Mouse (Mus musculus) liver, embryonic 11.5 days (tissue): ENCODE results near the gene Slc25a12. TPM values are rescaled to one million over a fixed set of nuclear protein-coding genes. Genes with fewer than 3 reads are reported as not detected.
A peak's percentile ranks its signal among the peaks of the same experiment; 100 is the strongest.

Source experiments
- ATAC-seq: fragments of 200-750 bp; cut with Nextera tagmentation; replicated peaks from 2 replicates; pipeline ENCODE4 v1.8.0; 2017; ENCODE audit warnings: moderate number of reproducible peaks, mild to moderate bottlenecking, moderate TSS enrichment, moderate library complexity; ENCODE audit not compliant: low FRiP score
- DNase-seq: peaks from one replicate; pipeline ENCODE4 v3.0.0-alpha.2; 2017; ENCODE audit warnings: low spot score
- H3K27ac ChIP-seq: fragments of 300-500 bp; sonication (generic); 2 replicates; pipeline ENCODE4 v1.5.1; 2014; ENCODE audit warnings: mild to moderate bottlenecking, low read depth, low read length, control low read depth
- H3K27me3 ChIP-seq: fragments of 300-500 bp; sonication (generic); replicated peaks from 2 replicates; pipeline ENCODE4 v1.6.1; 2014; ENCODE audit warnings: low read length, mixed read lengths; ENCODE audit not compliant: control insufficient read depth, insufficient read depth
- H3K36me3 ChIP-seq: fragments of 300-500 bp; sonication (generic); 2 replicates; pipeline ENCODE4 v1.6.1; 2014; ENCODE audit warnings: mild to moderate bottlenecking, low read length, moderate library complexity, mixed read lengths; ENCODE audit not compliant: control insufficient read depth, insufficient read depth
- H3K4me1 ChIP-seq: fragments of 300-500 bp; sonication (generic); replicated peaks from 2 replicates; pipeline ENCODE4 v1.6.1; 2014; ENCODE audit warnings: low read length, mixed read lengths; ENCODE audit not compliant: control insufficient read depth, insufficient read depth
- H3K4me2 ChIP-seq: fragments of 300-500 bp; sonication (generic); 2 replicates; pipeline ENCODE4 v1.6.1; 2014; ENCODE audit warnings: mild to moderate bottlenecking, control low read depth, moderate library complexity
- H3K4me3 ChIP-seq: fragments of 300-500 bp; sonication (generic); 2 replicates; pipeline ENCODE4 v1.5.1; 2014; ENCODE audit warnings: low read depth, low read length, control low read depth
- H3K9ac ChIP-seq: fragments of 300-500 bp; sonication (generic); 2 replicates; pipeline ENCODE4 v1.6.1; 2014; ENCODE audit warnings: low read depth, low read length, control low read depth
- H3K9me3 ChIP-seq: fragments of 300-500 bp; sonication (generic); 2 replicates; pipeline ENCODE4 v1.6.1; 2016; ENCODE audit warnings: low read length, inconsistent platforms, mixed read lengths; ENCODE audit not compliant: control insufficient read depth
- WGBS: fragments of 180-500 bp; shearing (Covaris S2); extraction: QIAGEN DNeasy Blood & Tissue Kit; methylation state at CpG from one replicate; pipeline ENCODE4 v1.1.7; 2014; 5-methylcytosine and 5-hydroxymethylcytosine counted together
- polyA plus RNA-seq: library from polyadenylated mRNA; unstranded; fragments of >200 nt; fragmentation: Nextera tagmentation; extraction: Ambion mirVana; gene quantifications from 2 replicates; pipeline ENCODE4 v1.2.1, GENCODE M21; 2014

Gene Slc25a12
- polyA plus RNA-seq, 1 experiment from 2014 or later = 35.9 TPM

GRCm38 (mm10) chr2:71340126-71340525, 27.4 kb downstream of the Slc25a12 start:
- Histone ChIP-seq H3K36me3 (peaks cover 11% of the 10 kb centered on the region; the same call in 1 of the 2 replicates), H3K9ac (no peak overlapping the region), H3K4me2 (no peak overlapping the region), H3K4me1 (no peaks in the 10 kb centered on the region; the same call in 1 of the 2 replicates), H3K4me3 (no peak overlapping the region), H3K27ac (no peak overlapping the region), H3K27me3 (no peaks in the 10 kb centered on the region), H3K9me3 (peaks cover 2% of the 10 kb centered on the region; the same call in 1 of the 2 replicates)
- DNase-seq (no peak), ATAC-seq (no peak)
- 78% methylated on average over 5 of the region's 5 CpGs for WGBS

GRCm38 (mm10) chr2:71338145-71338796, 29.3 kb downstream of the Slc25a12 start:
- DNase-seq (no peak), ATAC-seq (0 out of 2 replicates have a peak, but pooled peaks have one; percentile 31)

GRCm38 (mm10) chr2:71336631-71337030, 30.9 kb downstream of the Slc25a12 start:
- DNase-seq (no peak), ATAC-seq (no peak)
- Histone ChIP-seq H3K9me3 (no peaks in the 10 kb centered on the region), H3K27me3 (no peaks in the 10 kb centered on the region), H3K27ac (no peak overlapping the region), H3K9ac (no peak overlapping the region), H3K4me2 (no peak overlapping the region), H3K4me3 (no peak overlapping the region), H3K36me3 (no peaks in the 10 kb centered on the region; the same call in 1 of the 2 replicates), H3K4me1 (no peaks in the 10 kb centered on the region; the same call in 1 of the 2 replicates)
- WGBS = 57% methylated on average over 6 of the region's 6 CpGs

More at GRCm38 (mm10) chr2:71338145-71338796, 29.3 kb downstream of the Slc25a12 start:
- Histone ChIP-seq H3K36me3 (peaks cover 4% of the 10 kb centered on the region; the same call in 1 of the 2 replicates), H3K4me2 (peak overlapping the region; percentile 50), H3K4me3 (no peak overlapping the region), H3K27me3 (no peaks in the 10 kb centered on the region), H3K4me1 (no peaks in the 10 kb centered on the region; the same call in 1 of the 2 replicates), H3K27ac (no peak overlapping the region), H3K9me3 (no peaks in the 10 kb centered on the region), H3K9ac (no peak overlapping the region)
- 45% methylated on average over 12 of the region's 12 CpGs for WGBS

GRCm38 (mm10) chr2:71336209-71336608, 31.3 kb downstream of the Slc25a12 start:
- DNase-seq = no peak
- Histone ChIP-seq H3K36me3 (no peaks in the 10 kb centered on the region; the same call in 1 of the 2 replicates), H3K27me3 (no peaks in the 10 kb centered on the region), H3K4me2 (no peak overlapping the region), H3K9me3 (no peaks in the 10 kb centered on the region), H3K9ac (no peak overlapping the region), H3K4me3 (no peak overlapping the region), H3K4me1 (no peaks in the 10 kb centered on the region; the same call in 1 of the 2 replicates), H3K27ac (no peak overlapping the region)
- 62% methylated on average over 5 of the region's 6 CpGs for WGBS
- ATAC-seq = no peak

GRCm38 (mm10) chr2:71333986-71334822, 33.3 kb downstream of the Slc25a12 start:
- H3K36me3 ChIP-seq = no peaks in the 10 kb centered on the region; the same call in 1 of the 2 replicates
- no peaks in the 10 kb centered on the region for H3K9me3 ChIP-seq
- 85% methylated on average over 22 of the region's 22 CpGs for WGBS

GRCm38 (mm10) chr2:71329761-71330160, 37.8 kb downstream of the Slc25a12 start:
- Histone ChIP-seq H3K4me3 (no peak overlapping the region), H3K27me3 (no peaks in the 10 kb centered on the region), H3K4me1 (no peaks in the 10 kb centered on the region), H3K9ac (no peak overlapping the region), H3K9me3 (no peaks in the 10 kb centered on the region), H3K36me3 (no peaks in the 10 kb centered on the region; the same call in 1 of the 2 replicates), H3K4me2 (no peak overlapping the region), H3K27ac (no peak overlapping the region)
- 92% methylated on average over 3 of the region's 3 CpGs for WGBS
- no peak for DNase-seq
- no peak for ATAC-seq

More at GRCm38 (mm10) chr2:71333986-71334822, 33.3 kb downstream of the Slc25a12 start:
- DNase-seq = no peak
- ATAC-seq = no peak
- no peaks in the 10 kb centered on the region for H3K27me3 ChIP-seq
- H3K4me1 ChIP-seq = no peaks in the 10 kb centered on the region; the same call in 1 of the 2 replicates
- no peak overlapping the region for H3K4me3 ChIP-seq
- H3K9ac ChIP-seq = no peak overlapping the region
- no peak overlapping the region for H3K4me2 ChIP-seq
- H3K27ac ChIP-seq = no peak overlapping the region

- DNase-seq (no peak), ATAC-seq (no peak)
- no peak overlapping the region for H3K27ac ChIP-seq
- H3K4me2 ChIP-seq = no peak overlapping the region
- no peaks in the 10 kb centered on the region; the same call in none of the 2 replicates for H3K36me3 ChIP-seq
- no peaks in the 10 kb centered on the region for H3K4me1 ChIP-seq
- 55% methylated on average over 15 of the region's 15 CpGs for WGBS
- no peaks in the 10 kb centered on the region for H3K9me3 ChIP-seq
- H3K4me3 ChIP-seq = no peak overlapping the region
- no peak overlapping the region for H3K9ac ChIP-seq
- H3K27me3 ChIP-seq = no peaks in the 10 kb centered on the region
These were observed 39.0 kb downstream of the Slc25a12 start for GRCm38 (mm10) chr2:71328391-71329160.

GRCm38 (mm10) chr2:71327715-71328114, 39.8 kb downstream of the Slc25a12 start:
- no peak for DNase-seq
- WGBS = 86% methylated on average over 2 of the region's 2 CpGs
- H3K36me3 ChIP-seq = no peaks in the 10 kb centered on the region; the same call in none of the 2 replicates
- H3K4me3 ChIP-seq = no peak overlapping the region
- no peak for ATAC-seq
- no peaks in the 10 kb centered on the region for H3K4me1 ChIP-seq
- H3K27me3 ChIP-seq = no peaks in the 10 kb centered on the region
- H3K4me2 ChIP-seq = no peak overlapping the region
- H3K9ac ChIP-seq = no peak overlapping the region
- no peak overlapping the region for H3K27ac ChIP-seq
- H3K9me3 ChIP-seq = no peaks in the 10 kb centered on the region
